Mouse (Mus musculus) intestine, embryonic 14.5 days (tissue): Measurements from ENCODE around the gene Krtap5-2. TPM values are rescaled to one million over a fixed set of nuclear protein-coding genes. Genes with fewer than 3 reads are reported as not detected.
"Not testable (repeated sequence)": the region's sequence is repeated elsewhere in the genome, so short reads cannot be mapped to it uniquely, and the experiment has no call there.

Experiments used
- ATAC-seq: fragments of 200-750 bp; cut with Nextera tagmentation; replicated peaks from 2 replicates; pipeline ENCODE4 v1.8.0; 2017; ENCODE audit warnings: low read depth, moderate number of reproducible peaks, moderate TSS enrichment, moderate library complexity; ENCODE audit not compliant: low FRiP score, low TSS enrichment
- DNase-seq: peaks from one replicate; pipeline ENCODE4 v3.0.0-alpha.2; 2018; ENCODE audit warnings: low spot score
- H3K27ac ChIP-seq: fragments of 300-500 bp; sonication (generic); 2 replicates; pipeline ENCODE4 v1.5.1; 2014; ENCODE audit warnings: low read depth, mild to moderate bottlenecking, control low read depth
- H3K27me3 ChIP-seq: fragments of 300-500 bp; sonication (generic); replicated peaks from 2 replicates; pipeline ENCODE4 v1.6.1; 2014; ENCODE audit warnings: low read length, control low read depth; ENCODE audit not compliant: control insufficient read depth, insufficient read depth
- H3K36me3 ChIP-seq: fragments of 300-500 bp; sonication (generic); 2 replicates; pipeline ENCODE4 v1.6.1; 2014; ENCODE audit warnings: low read length, control low read depth; ENCODE audit not compliant: control insufficient read depth, insufficient read depth
- H3K4me1 ChIP-seq: fragments of 300-500 bp; sonication (generic); replicated peaks from 2 replicates; pipeline ENCODE4 v1.6.1; 2014; ENCODE audit warnings: low read length, control low read depth, mixed read lengths; ENCODE audit not compliant: control insufficient read depth, insufficient read depth
- H3K4me2 ChIP-seq: fragments of 300-500 bp; sonication (generic); 2 replicates; pipeline ENCODE4 v1.6.1; 2014; ENCODE audit warnings: low read length
- H3K4me3 ChIP-seq: fragments of 300-500 bp; sonication (generic); 2 replicates; pipeline ENCODE4 v1.5.1; 2014; ENCODE audit warnings: low read depth, low read length, control low read depth, mixed read lengths
- H3K9ac ChIP-seq: fragments of 300-500 bp; sonication (generic); 2 replicates; pipeline ENCODE4 v1.6.1; 2014; ENCODE audit warnings: mild to moderate bottlenecking, low read length
- H3K9me3 ChIP-seq: fragments of 300-500 bp; sonication (generic); 2 replicates; pipeline ENCODE4 v1.6.1; 2016; ENCODE audit warnings: low read length, control low read depth; ENCODE audit not compliant: control insufficient read depth
- WGBS: fragments of 180-500 bp; shearing (Covaris S2); extraction: QIAGEN DNeasy Blood & Tissue Kit; methylation state at CpG from one replicate; pipeline ENCODE4 v1.1.7; 2014; 5-methylcytosine and 5-hydroxymethylcytosine counted together
- polyA plus RNA-seq: library from polyadenylated mRNA; unstranded; fragments of >200 nt; fragmentation: Nextera tagmentation; extraction: Ambion mirVana; gene quantifications from 2 replicates; pipeline ENCODE4 v1.2.1, GENCODE M21; 2014

Krtap5-2 gene
- polyA plus RNA-seq, 1 experiment from 2014 or later: not detected

- H3K4me3 ChIP-seq: no peak overlapping the region
- H3K4me2 ChIP-seq: no peak overlapping the region
- H3K9me3 ChIP-seq: no peaks in the 10 kb centered on the region
- no peaks in the 10 kb centered on the region for H3K36me3 ChIP-seq
- no peak overlapping the region for H3K9ac ChIP-seq
- no peaks in the 10 kb centered on the region for H3K27me3 ChIP-seq
- DNase-seq: no peak
- no peak overlapping the region for H3K27ac ChIP-seq
- no peaks in the 10 kb centered on the region for H3K4me1 ChIP-seq
- no peak for ATAC-seq
- 69% methylated on average over 2 of the region's 2 CpGs for WGBS
These were observed 12.4 kb upstream of the Krtap5-2 start for GRCm38 (mm10) chr7:142188156-142188555.

DNA sequence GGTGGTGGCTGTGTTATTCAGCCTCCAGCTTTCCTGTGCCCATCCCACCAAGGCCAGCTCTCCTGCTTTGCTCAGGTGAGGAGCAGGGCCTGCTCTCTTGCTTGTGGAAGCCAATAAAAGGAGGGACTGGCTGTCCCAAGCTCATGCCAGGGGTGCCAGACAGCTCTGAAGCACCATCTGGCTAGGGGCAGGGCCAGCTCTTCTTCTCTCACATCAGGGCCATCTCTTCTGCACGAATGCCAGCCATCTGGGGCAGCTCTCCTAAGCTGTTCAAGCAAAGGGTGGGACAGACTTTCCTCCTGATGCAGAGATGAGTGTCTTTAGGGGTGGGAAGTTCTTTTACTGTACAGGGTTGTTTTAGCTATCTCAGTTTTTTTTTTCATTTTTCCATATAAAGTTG is 5.2 kb upstream of the Krtap5-2 start:
- 43% methylated on average over 1 of the region's 1 CpGs for WGBS
- Histone ChIP-seq H3K4me2 (no peak overlapping the region), H3K9ac (no peak overlapping the region), H3K27me3 (no peaks in the 10 kb centered on the region), H3K4me3 (no peak overlapping the region), H3K36me3 (no peaks in the 10 kb centered on the region), H3K27ac (no peak overlapping the region), H3K9me3 (no peaks in the 10 kb centered on the region), H3K4me1 (no peaks in the 10 kb centered on the region)
- ATAC-seq (no peak), DNase-seq (no peak)

DNA sequence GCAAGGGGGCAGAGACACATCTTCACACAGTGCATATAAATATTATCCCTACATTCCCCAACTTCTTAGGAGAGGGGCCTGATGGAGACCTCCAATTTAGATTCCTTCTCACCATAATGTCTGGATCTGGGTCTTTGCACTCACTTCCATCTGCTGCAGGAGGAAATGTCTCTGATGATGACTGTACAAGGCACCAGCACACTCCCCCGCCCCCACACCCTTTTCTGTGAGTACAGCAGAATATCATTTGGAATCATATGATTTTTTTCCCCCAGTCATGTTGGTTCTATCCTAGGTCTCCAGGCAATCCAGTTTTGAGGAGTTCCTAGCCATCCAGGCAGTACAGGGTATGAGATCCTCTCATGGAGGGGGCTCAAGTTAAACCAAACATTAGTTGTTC is 2.9 kb upstream of the Krtap5-2 start:
- no peaks in the 10 kb centered on the region for H3K27me3 ChIP-seq
- DNase-seq (no peak), ATAC-seq (no peak)
- no peak overlapping the region for H3K4me3 ChIP-seq
- WGBS: 85% methylated on average over 1 of the region's 1 CpGs
- no peaks in the 10 kb centered on the region for H3K4me1 ChIP-seq
- H3K9ac ChIP-seq: no peak overlapping the region
- no peak overlapping the region for H3K27ac ChIP-seq
- no peaks in the 10 kb centered on the region for H3K36me3 ChIP-seq
- no peak overlapping the region for H3K4me2 ChIP-seq
- H3K9me3 ChIP-seq: no peaks in the 10 kb centered on the region

DNA sequence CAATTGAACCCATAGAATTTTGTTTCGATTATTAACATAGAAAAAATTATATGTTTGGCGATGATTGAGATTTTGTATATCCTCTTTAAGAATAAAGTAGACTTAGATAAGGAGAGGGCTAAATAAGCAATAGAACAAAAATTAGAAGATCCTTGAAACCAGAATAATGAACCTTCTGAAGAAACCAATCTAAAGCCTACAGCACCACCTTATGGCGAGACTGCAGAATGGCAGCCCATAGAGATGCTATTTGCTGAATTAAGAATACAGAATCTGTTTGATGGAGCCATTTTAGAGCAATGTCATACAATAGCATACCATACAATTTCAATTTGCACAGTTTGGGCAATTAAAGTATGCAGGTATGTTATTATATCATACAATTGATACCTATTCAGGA is 6.0 kb downstream of the Krtap5-2 start:
- peak; percentile 48 for DNase-seq
- Histone ChIP-seq H3K4me1 (no peaks in the 10 kb centered on the region), H3K9me3 (no peaks in the 10 kb centered on the region), H3K27ac (no peak overlapping the region), H3K4me2 (no peak overlapping the region), H3K27me3 (no peaks in the 10 kb centered on the region), H3K36me3 (no peaks in the 10 kb centered on the region), H3K9ac (no peak overlapping the region), H3K4me3 (no peak overlapping the region)
- no peak for ATAC-seq
- WGBS: 49% methylated on average over 3 of the region's 3 CpGs

GRCm38 (mm10) chr7:142165639-142166038 is 10.2 kb downstream of the Krtap5-2 start, which contains the start of gene Gm4553:
Gm4553 (minus strand) TSS chr7:142165739.
- H3K9ac ChIP-seq, H3K27ac ChIP-seq, DNase-seq, H3K9me3 ChIP-seq, ATAC-seq, H3K4me2 ChIP-seq, H3K4me3 ChIP-seq, H3K36me3 ChIP-seq, H3K27me3 ChIP-seq, H3K4me1 ChIP-seq: not testable (repeated sequence)

DNA sequence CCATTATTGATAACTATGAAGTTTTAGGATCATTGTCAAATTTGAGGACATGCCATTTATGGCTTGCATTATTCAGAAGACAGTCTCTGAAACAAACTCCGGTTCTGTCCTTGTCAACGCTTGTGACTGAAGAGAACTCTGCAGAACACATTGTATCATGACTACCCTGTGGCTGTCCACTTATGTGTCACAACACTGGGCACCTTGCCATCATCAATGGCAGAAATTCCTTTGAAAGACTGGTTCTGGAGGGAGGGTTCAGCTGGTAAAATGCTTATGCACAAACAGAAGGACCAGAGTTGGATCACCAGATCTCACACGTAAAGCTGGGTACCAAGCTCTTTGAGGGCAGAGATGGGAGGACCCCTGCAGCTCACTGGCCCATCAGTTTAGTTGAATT is 16.4 kb downstream of the Krtap5-2 start:
- 91% methylated on average over 3 of the region's 3 CpGs for WGBS
- no peak overlapping the region for H3K27ac ChIP-seq
- no peak overlapping the region for H3K4me2 ChIP-seq
- H3K27me3 ChIP-seq: no peaks in the 10 kb centered on the region
- no peaks in the 10 kb centered on the region for H3K4me1 ChIP-seq
- ATAC-seq: no peak
- H3K4me3 ChIP-seq: no peak overlapping the region
- H3K36me3 ChIP-seq: no peaks in the 10 kb centered on the region
- no peak overlapping the region for H3K9ac ChIP-seq
- peak; percentile 29 for DNase-seq
- H3K9me3 ChIP-seq: no peaks in the 10 kb centered on the region

DNA sequence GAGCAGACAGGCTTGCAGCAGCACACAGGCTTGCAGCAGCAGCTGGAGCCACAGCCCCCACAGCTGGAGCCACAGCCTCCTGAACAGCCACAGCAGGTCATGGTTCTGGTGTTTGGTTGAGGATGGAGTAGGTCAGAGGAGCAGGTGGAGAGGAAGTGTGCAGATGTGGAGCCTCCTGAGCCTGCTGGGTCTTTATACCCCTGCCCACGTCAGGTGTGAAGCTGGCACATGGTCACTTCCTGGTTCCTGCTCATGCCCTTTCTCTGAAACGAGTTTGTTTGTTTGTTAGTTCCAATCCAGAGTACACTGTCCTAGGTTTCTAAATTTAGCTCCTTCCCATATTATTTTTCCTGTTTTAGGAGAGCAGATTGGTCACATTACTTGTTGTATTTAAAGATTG is 18.8 kb downstream of the Krtap5-2 start, which contains the start of gene Gm29735:
TSS of gene Gm29735 (minus strand) at position 101 of the 400 bp plus-strand sequence.
- H3K36me3 ChIP-seq, H3K4me1 ChIP-seq, H3K9ac ChIP-seq, DNase-seq, H3K9me3 ChIP-seq, H3K4me2 ChIP-seq, H3K4me3 ChIP-seq, ATAC-seq, H3K27me3 ChIP-seq, H3K27ac ChIP-seq: not testable (repeated sequence)
- WGBS: 31% methylated on average over 2 of the region's 2 CpGs

DNA sequence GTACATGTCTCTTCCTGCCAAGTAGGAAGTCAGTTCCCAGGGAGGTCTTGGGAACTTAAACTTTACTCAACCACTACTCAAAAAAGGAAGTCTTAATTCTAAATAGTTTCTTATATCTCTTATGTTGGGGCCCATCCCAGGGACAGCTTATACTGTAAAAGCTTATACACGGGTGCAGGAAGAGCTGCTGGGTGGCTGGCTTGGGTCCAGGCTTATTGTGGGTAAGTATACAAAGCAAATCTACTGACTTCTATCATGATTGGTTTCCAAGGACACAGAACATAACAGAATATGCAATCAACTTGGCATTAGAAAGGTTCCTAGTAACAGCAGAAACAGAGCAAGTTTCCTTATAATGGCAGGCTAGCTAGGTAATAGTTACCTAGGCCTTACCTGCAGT is 20.5 kb downstream of the Krtap5-2 start:
- Histone ChIP-seq H3K27ac (no peak overlapping the region), H3K9ac (no peak overlapping the region), H3K4me2 (no peak overlapping the region), H3K36me3 (no peaks in the 10 kb centered on the region), H3K9me3 (no peaks in the 10 kb centered on the region), H3K4me3 (no peak overlapping the region), H3K27me3 (no peaks in the 10 kb centered on the region), H3K4me1 (no peaks in the 10 kb centered on the region)
- DNase-seq (no peak), ATAC-seq (no peak)
- WGBS: 56% methylated on average over 1 of the region's 1 CpGs

- Histone ChIP-seq H3K4me1 (no peaks in the 10 kb centered on the region), H3K9me3 (no peaks in the 10 kb centered on the region), H3K27ac (no peak overlapping the region), H3K27me3 (no peaks in the 10 kb centered on the region), H3K4me3 (no peak overlapping the region), H3K36me3 (no peaks in the 10 kb centered on the region), H3K4me2 (no peak overlapping the region), H3K9ac (no peak overlapping the region)
- ATAC-seq (no peak), DNase-seq (no peak)
- WGBS: 78% methylated on average over 4 of the region's 4 CpGs
These were observed 23.6 kb downstream of the Krtap5-2 start for GRCm38 (mm10) chr7:142152191-142152590.
